Mouse (Mus musculus) hindbrain, embryonic 16.5 days (tissue): ENCODE measurements at regions not wholly inside any gene's neighbourhood (a gene's known extent, or its start where the extent isn't known, plus 50 kb on each side); places are given as distances from the start of the nearest gene placed in this dataset.
"Not testable (repeated sequence)": the region's sequence is repeated elsewhere in the genome, so short reads cannot be mapped to it uniquely, and the experiment has no call there.

Experiments
- ATAC-seq: fragments of 200-750 bp; cut with Nextera tagmentation; 2 replicates; pipeline ENCODE4 v1.8.0; 2017; ENCODE audit warnings: moderate TSS enrichment, moderate library complexity
- H3K27ac ChIP-seq: fragments of 300-500 bp; sonication (generic); 2 replicates; pipeline ENCODE4 v1.5.1; 2014; ENCODE audit warnings: low read depth, mild to moderate bottlenecking, control low read depth, low read length, moderate library complexity
- H3K27me3 ChIP-seq: fragments of 300-500 bp; sonication (generic); replicated peaks from 2 replicates; pipeline ENCODE4 v1.6.1; 2014; ENCODE audit warnings: low read length; ENCODE audit not compliant: control insufficient read depth, insufficient read depth
- H3K36me3 ChIP-seq: fragments of 300-500 bp; sonication (generic); 2 replicates; pipeline ENCODE4 v1.6.1; 2014; ENCODE audit warnings: mild to moderate bottlenecking, low read length, moderate library complexity, mixed read lengths; ENCODE audit not compliant: control insufficient read depth, insufficient read depth
- H3K4me1 ChIP-seq: fragments of 300-500 bp; sonication (generic); 2 replicates; pipeline ENCODE4 v1.6.1; 2014; ENCODE audit warnings: low read depth, low read length; ENCODE audit not compliant: control insufficient read depth, insufficient read depth
- H3K4me2 ChIP-seq: fragments of 300-500 bp; sonication (generic); 2 replicates; pipeline ENCODE4 v1.6.1; 2014; ENCODE audit warnings: mild to moderate bottlenecking, low read length, control low read depth, moderate library complexity
- H3K4me3 ChIP-seq: fragments of 300-500 bp; sonication (generic); 2 replicates; pipeline ENCODE4 v1.5.1; 2014; ENCODE audit warnings: mild to moderate bottlenecking, low read length, control low read depth, moderate library complexity
- H3K9ac ChIP-seq: fragments of 300-500 bp; sonication (generic); 2 replicates; pipeline ENCODE4 v1.6.1; 2014; ENCODE audit warnings: low read depth, mild to moderate bottlenecking, control low read depth, low read length, moderate library complexity
- H3K9me3 ChIP-seq: fragments of 300-500 bp; sonication (generic); 2 replicates; pipeline ENCODE4 v1.6.1; 2014; ENCODE audit warnings: mild to moderate bottlenecking, low read length, moderate library complexity; ENCODE audit not compliant: control insufficient read depth
- WGBS: fragments of 180-500 bp; shearing (Covaris S2); extraction: QIAGEN DNeasy Blood & Tissue Kit; methylation state at CpG from one replicate; pipeline ENCODE4 v1.1.7; 2014; 5-methylcytosine and 5-hydroxymethylcytosine counted together

DNA sequence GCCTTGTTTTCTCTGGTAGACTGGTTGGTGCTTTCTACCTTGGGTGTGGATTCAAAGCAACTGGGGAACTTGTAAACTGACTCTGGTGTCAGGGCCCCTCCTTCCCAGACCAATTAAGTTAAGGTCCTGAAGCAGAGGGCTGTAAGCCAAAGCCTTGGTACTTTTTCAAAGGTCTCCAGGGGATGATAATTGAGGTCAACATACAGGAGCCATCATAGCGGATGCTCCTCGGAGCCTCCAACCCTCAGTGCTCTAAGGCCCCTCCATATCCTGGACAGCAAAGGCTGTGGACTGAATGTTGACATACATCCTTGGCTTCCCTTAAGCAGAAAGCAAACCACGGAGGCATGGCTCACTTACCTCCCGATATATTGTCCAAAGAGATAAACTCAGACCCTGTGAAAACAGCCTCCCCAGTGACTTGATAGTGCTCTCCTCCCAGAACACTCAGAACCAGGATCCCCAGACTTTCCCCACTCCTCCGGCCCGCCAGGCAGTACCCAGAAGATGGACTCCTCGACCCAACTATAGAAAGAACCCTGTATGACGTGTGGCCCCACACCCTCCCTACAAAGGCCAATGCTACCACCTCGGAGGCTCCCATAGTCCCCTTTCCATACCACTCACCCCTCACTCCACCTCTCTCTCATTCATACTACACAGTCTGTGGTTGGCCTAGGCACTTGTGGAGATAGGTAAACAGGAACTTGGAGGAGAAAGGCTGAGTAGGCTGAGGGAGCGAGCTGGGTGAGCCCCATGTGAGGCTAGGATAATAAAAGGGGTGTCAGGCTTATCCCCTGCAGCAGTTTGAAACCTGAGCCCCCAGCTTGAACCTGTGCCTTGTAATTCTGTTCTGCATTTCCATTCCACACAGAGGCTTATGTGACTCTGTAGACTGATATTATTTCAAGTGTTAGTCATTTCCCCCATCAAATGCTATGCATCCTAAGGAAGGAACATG lies 118.8 kb upstream of the Arid1b start:
- no peak overlapping the region for H3K9ac ChIP-seq
- H3K9me3 ChIP-seq: no peaks in the 10 kb centered on the region
- no peak overlapping the region for H3K27ac ChIP-seq
- no peak overlapping the region for H3K4me2 ChIP-seq
- ATAC-seq: no peak
- H3K36me3 ChIP-seq: no peaks in the 10 kb centered on the region
- no peaks in the 10 kb centered on the region for H3K4me1 ChIP-seq
- no peaks in the 10 kb centered on the region for H3K27me3 ChIP-seq
- H3K4me3 ChIP-seq: no peak overlapping the region
- WGBS: 85% methylated on average over 10 of the region's 10 CpGs

DNA sequence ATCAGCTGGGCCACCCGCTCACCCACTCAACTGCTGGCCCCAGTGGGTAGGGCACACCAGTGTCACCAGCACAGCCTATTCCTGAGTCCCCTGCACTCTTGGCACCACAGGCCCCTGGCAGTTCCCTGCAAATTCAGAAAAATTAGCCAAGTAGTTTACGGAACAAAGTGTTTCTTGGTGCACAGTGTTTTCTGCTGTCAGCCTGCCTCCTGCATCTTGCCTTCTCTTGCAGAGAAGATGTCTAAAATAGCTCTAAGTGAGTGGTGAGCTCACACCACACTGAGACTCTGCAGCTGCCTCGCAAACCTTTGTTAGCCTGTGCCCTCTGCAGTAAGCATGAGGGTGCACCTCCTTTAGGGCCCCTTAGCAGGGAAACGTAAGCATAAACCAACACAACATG lies 117.7 kb upstream of the Arid1b start:
- Histone ChIP-seq H3K9me3 (no peaks in the 10 kb centered on the region), H3K27ac (no peak overlapping the region), H3K36me3 (no peaks in the 10 kb centered on the region), H3K27me3 (no peaks in the 10 kb centered on the region), H3K4me1 (no peaks in the 10 kb centered on the region), H3K9ac (no peak overlapping the region), H3K4me2 (no peak overlapping the region), H3K4me3 (no peak overlapping the region)
- ATAC-seq: no peak
- 88% methylated on average over 4 of the region's 4 CpGs for WGBS

DNA sequence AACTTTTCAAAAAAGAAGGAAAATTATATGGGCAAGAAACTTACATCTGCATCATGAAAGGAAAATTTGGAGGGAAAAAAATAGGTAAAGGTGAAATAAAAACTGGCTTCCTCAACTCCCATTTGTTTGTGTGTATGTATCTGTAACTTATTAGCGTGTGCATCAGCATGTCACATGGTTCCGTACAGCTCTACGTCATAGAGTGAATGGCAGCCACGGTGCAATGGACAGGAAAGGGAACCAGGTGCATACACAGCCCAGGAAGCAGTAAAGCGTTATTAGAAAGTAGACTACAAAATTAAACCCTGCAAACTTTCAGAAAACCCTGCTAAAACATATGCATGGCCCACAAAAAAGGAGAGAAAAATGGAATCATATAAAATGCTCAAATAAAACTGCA lies 112.7 kb upstream of the Arid1b start:
- Histone ChIP-seq H3K27me3 (no peaks in the 10 kb centered on the region), H3K4me3 (no peak overlapping the region), H3K9ac (no peak overlapping the region), H3K27ac (no peak overlapping the region), H3K4me2 (no peak overlapping the region), H3K36me3 (no peaks in the 10 kb centered on the region), H3K4me1 (no peaks in the 10 kb centered on the region), H3K9me3 (no peaks in the 10 kb centered on the region)
- ATAC-seq: no peak
- 88% methylated on average over 5 of the region's 5 CpGs for WGBS

DNA sequence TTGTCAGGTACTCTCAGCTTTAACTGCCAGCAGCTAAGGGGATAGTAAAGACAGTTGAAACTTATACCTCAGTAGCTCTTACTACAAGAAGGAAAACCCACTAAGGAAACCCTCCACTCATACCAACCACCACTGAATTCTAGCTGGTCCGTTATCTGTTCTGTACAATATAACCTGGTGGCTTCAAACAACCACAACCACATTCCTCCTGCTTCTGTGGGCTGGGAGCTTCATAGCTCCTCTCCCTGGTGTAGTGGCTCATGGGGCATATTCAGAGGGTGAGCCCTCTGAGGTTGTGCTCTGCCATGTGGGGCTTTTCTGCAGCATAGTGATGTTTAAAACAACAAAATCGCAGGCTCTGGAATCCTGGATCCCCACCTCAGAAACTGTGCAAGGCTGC lies 110.0 kb upstream of the Arid1b start:
- Histone ChIP-seq H3K4me2 (no peak overlapping the region), H3K4me1 (no peaks in the 10 kb centered on the region)
- ATAC-seq: no peak

DNA sequence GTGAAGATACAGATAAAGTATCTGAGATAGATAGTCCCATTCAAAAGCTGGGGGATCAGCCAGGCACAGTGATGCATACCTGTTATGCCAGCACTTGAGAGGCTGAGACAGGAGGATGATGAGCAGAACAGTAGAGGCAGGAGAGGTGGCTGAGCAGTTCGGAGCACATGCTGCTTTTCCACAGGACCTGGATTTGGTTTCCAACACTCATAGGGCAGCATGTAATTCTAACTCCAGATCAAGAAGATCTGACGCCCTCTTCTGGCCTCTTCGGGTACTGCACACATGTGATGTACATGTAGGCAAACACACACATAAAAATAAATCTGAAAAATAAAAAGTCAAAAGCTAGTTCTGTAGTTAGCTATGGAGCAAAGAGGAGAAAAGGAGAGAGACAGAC lies 109.4 kb upstream of the Arid1b start:
- no peaks in the 10 kb centered on the region for H3K9me3 ChIP-seq
- no peak overlapping the region for H3K9ac ChIP-seq
- H3K4me1 ChIP-seq: no peaks in the 10 kb centered on the region
- WGBS: 74% methylated on average over 3 of the region's 3 CpGs
- H3K27ac ChIP-seq: no peak overlapping the region
- no peak for ATAC-seq
- H3K36me3 ChIP-seq: no peaks in the 10 kb centered on the region
- H3K4me3 ChIP-seq: no peak overlapping the region
- no peak overlapping the region for H3K4me2 ChIP-seq
- H3K27me3 ChIP-seq: no peaks in the 10 kb centered on the region

More for the DNA sequence above, 110.0 kb upstream of the Arid1b start:
- H3K36me3 ChIP-seq: no peaks in the 10 kb centered on the region
- H3K9me3 ChIP-seq: no peaks in the 10 kb centered on the region
- no peak overlapping the region for H3K27ac ChIP-seq
- no peak overlapping the region for H3K9ac ChIP-seq
- H3K27me3 ChIP-seq: no peaks in the 10 kb centered on the region
- no peak overlapping the region for H3K4me3 ChIP-seq
- WGBS: 93% methylated on average over 2 of the region's 2 CpGs

DNA sequence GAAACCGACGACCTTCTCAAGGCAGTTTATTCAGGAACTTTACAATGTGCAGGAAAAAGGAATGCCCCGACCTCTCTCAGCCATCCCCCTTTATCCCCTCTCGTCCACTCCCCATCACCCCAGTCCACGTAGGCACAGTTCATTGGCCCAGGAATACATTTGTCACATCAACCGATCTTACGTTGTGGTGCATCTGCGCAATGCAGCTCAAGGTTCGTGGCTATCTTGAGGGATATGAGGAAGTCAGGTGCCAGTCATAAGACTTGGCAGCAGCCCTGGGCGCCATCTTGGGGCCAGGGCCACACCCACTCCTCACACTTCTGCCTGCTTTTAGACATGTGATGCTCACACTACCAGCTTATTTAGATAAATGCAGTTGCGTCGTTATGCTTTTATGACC lies 106.8 kb upstream of the Arid1b start:
- ATAC-seq, H3K9ac ChIP-seq, H3K4me2 ChIP-seq, H3K4me1 ChIP-seq, H3K27ac ChIP-seq, H3K27me3 ChIP-seq, H3K9me3 ChIP-seq, H3K4me3 ChIP-seq, H3K36me3 ChIP-seq: not testable (repeated sequence)
- WGBS: 91% methylated on average over 12 of the region's 12 CpGs

DNA sequence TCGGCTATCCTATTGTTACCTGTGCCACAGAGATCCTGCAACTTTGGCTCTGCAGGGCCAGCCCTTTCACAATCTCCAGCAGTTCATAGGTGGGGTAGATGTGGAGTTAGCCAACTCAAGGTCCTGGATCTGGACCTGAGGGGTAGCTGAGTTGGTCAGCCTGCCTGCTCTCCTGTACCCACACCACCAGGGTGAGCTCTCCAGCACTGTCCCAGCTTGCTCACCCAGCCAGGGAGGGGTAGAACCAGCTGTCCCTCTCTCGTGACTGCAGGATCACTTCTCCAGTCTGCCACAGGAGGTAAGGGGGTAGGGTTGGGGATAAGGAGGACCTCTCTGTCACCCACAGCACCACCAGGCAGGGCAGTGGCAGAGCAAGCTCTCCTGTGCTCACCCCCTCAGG lies 104.6 kb upstream of the Arid1b start:
- no peak for ATAC-seq
- H3K36me3 ChIP-seq: no peaks in the 10 kb centered on the region
- no peak overlapping the region for H3K4me2 ChIP-seq
- H3K4me1 ChIP-seq: no peaks in the 10 kb centered on the region
- no peak overlapping the region for H3K27ac ChIP-seq
- H3K4me3 ChIP-seq: no peak overlapping the region
- no peaks in the 10 kb centered on the region for H3K9me3 ChIP-seq
- 72% methylated on average over 2 of the region's 2 CpGs for whole genome bisulfite sequencing
- H3K9ac ChIP-seq: no peak overlapping the region
- H3K27me3 ChIP-seq: no peaks in the 10 kb centered on the region

DNA sequence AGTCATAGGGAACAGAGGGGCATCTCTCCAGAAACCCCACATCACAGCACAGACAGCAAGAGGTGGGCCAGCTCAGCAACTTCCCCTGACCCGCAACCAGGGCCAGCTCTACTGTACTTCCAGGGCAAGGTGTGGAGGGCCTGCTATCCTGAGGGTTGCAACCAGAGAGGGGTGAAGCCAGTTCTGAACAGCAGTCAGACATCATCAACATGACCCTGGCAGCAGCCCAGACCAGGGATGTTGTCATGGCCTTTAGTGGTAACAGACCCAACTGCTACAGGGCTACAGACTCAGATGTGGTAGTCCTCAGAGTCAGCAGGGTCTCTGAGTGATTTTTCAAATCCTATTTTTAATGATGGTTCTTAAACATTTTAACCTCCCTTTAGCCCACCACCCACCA lies 104.0 kb upstream of the Arid1b start:
- H3K4me3 ChIP-seq: no peak overlapping the region
- no peak overlapping the region for H3K27ac ChIP-seq
- 100% methylated on average over 1 of the region's 1 CpGs for WGBS
- H3K9me3 ChIP-seq: no peaks in the 10 kb centered on the region
- ATAC-seq: no peak
- no peaks in the 10 kb centered on the region for H3K4me1 ChIP-seq
- no peak overlapping the region for H3K9ac ChIP-seq
- H3K27me3 ChIP-seq: no peaks in the 10 kb centered on the region
- no peaks in the 10 kb centered on the region for H3K36me3 ChIP-seq
- H3K4me2 ChIP-seq: no peak overlapping the region

DNA sequence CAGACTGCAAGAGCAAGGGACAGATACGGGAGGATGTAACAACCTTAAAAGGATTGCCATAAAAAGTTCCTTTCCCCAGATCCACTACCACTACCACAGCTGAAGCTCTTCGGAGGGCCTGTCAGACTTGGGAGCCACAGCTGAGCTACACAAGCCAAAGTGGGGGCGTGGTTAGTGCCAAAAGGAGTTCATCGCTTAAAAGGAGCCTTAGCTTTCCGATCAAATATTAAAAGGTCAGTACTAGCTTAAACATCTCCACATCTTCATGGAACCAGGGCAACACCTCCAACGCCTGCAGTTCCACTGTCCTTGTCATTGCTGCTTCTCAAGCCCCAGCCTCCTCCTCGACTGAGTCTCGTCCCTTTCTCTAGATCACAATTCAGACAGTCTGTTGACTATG lies 102.6 kb upstream of the Arid1b start:
- ATAC-seq: no peak
- 93% methylated on average over 8 of the region's 8 CpGs for WGBS
- Histone ChIP-seq H3K9me3 (no peaks in the 10 kb centered on the region), H3K27me3 (no peaks in the 10 kb centered on the region), H3K9ac (no peak overlapping the region), H3K36me3 (no peaks in the 10 kb centered on the region), H3K27ac (no peak overlapping the region), H3K4me3 (no peak overlapping the region), H3K4me2 (no peak overlapping the region), H3K4me1 (no peaks in the 10 kb centered on the region)
